Mouse (Mus musculus): Measurements from ENCODE around the gene Fgf22. TPM values are rescaled to one million over a fixed set of nuclear protein-coding genes. Genes with fewer than 3 reads are reported as not detected.

Gene Fgf22
- polyA plus RNA-seq, 1 experiment from 2014 or later: 3.1 TPM

DNA sequence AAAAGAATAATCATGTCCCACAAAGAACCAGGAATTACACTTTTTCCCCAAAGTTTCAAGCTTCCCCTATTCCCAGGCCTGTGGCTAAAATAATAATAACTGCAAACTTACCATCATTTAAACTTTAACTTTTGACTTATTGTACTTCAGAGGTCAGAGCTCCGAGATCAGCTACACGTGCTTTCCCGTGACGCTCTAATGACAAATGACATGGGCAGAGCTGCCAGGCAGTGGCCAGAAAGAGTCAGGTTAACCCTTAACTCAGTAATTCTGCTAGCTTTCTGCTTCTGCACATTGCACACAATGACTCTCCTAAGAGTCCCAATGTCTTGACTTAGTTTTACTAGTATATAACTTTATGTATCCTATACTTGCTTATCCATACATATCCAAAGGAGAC is 14.5 kb downstream of the Fgf22 start:
- Histone ChIP-seq H3K4me3 (ENCODE audit: low read length) (no peak overlapping the region), H3K27me3 (replicated peaks; ENCODE audit: control insufficient read depth, insufficient read depth, low read length) (no peaks in the 10 kb centered on the region), H3K4me1 (ENCODE audit: control insufficient read depth, insufficient read depth, low read depth, low read length) (peaks cover 29% of the 10 kb centered on the region), H3K27ac (ENCODE audit: low read depth, low read length) (no peak overlapping the region), H3K36me3 (ENCODE audit: control insufficient read depth, insufficient read depth, low read length) (no peaks in the 10 kb centered on the region), H3K9ac (ENCODE audit: low read depth, low read length) (no peak overlapping the region), H3K9me3 (ENCODE audit: control insufficient read depth, low read length) (no peaks in the 10 kb centered on the region), H3K4me2 (ENCODE audit: low read length) (no peak overlapping the region)
- 48% methylated on average over 4 of the region's 4 CpGs for WGBS
- ATAC-seq: no peak

DNA sequence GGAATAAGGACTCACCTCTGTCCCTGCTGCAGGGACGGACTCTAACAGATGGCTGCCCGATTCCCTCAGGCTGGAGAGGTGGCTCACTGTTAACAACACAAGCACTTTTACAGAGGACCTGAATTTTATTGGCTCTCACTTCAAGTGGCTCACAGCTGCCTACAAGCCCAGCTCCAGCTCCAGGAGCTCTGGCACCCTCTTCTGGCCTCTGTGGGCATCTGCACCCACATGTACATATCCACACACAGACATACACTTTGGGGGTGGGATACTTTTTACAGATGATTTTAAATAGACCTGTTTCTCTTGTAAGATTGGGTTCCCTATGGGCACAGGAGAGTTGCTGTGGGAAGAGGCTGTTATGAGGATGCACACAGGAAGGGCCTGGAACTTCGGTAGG is 17.4 kb downstream of the Fgf22 start:
- H3K9me3 ChIP-seq (ENCODE audit: control insufficient read depth, low read length): no peaks in the 10 kb centered on the region
- no peak for ATAC-seq
- H3K36me3 ChIP-seq (ENCODE audit: control insufficient read depth, insufficient read depth, low read length): no peaks in the 10 kb centered on the region
- no peak overlapping the region for H3K4me3 ChIP-seq (ENCODE audit: low read length)
- H3K9ac ChIP-seq (ENCODE audit: low read depth, low read length): no peak overlapping the region
- H3K4me1 ChIP-seq (ENCODE audit: control insufficient read depth, insufficient read depth, low read depth, low read length): peaks cover 14% of the 10 kb centered on the region
- no peak overlapping the region for H3K27ac ChIP-seq (ENCODE audit: low read depth, low read length)
- WGBS: 97% methylated on average over 3 of the region's 3 CpGs
- no peak overlapping the region for H3K4me2 ChIP-seq (ENCODE audit: low read length)
- H3K27me3 ChIP-seq (replicated peaks; ENCODE audit: control insufficient read depth, insufficient read depth, low read length): peaks cover 12% of the 10 kb centered on the region

DNA sequence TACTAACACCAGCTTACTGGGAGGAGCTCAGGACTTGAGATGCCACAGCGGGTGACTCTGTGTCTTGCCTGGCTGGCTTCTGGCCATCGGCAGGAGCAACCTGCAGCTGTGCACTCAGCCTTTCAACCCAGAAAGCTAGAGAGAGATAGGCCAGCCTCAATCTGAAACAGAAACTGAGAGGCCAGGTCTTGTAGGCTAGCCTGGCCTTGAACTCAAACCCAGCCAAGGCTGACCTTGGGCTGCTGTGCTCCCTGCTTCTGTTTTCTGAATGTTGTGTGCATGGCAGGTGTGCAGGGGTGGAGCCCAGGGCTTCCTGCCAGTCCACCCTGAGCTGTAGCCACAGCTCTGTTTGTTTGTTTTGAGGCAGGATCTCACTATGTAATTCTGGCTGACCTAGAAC is 18.3 kb downstream of the Fgf22 start:
- Histone ChIP-seq H3K27me3 (replicated peaks; ENCODE audit: control insufficient read depth, insufficient read depth, low read length) (peaks cover 18% of the 10 kb centered on the region), H3K9me3 (ENCODE audit: control insufficient read depth, low read length) (no peaks in the 10 kb centered on the region), H3K9ac (ENCODE audit: low read depth, low read length) (no peak overlapping the region), H3K4me1 (ENCODE audit: control insufficient read depth, insufficient read depth, low read depth, low read length) (peaks cover 12% of the 10 kb centered on the region), H3K27ac (ENCODE audit: low read depth, low read length) (no peak overlapping the region), H3K4me3 (ENCODE audit: low read length) (no peak overlapping the region), H3K36me3 (ENCODE audit: control insufficient read depth, insufficient read depth, low read length) (no peaks in the 10 kb centered on the region), H3K4me2 (ENCODE audit: low read length) (no peak overlapping the region)
- no peak for ATAC-seq
- 82% methylated on average over 2 of the region's 2 CpGs for WGBS

DNA sequence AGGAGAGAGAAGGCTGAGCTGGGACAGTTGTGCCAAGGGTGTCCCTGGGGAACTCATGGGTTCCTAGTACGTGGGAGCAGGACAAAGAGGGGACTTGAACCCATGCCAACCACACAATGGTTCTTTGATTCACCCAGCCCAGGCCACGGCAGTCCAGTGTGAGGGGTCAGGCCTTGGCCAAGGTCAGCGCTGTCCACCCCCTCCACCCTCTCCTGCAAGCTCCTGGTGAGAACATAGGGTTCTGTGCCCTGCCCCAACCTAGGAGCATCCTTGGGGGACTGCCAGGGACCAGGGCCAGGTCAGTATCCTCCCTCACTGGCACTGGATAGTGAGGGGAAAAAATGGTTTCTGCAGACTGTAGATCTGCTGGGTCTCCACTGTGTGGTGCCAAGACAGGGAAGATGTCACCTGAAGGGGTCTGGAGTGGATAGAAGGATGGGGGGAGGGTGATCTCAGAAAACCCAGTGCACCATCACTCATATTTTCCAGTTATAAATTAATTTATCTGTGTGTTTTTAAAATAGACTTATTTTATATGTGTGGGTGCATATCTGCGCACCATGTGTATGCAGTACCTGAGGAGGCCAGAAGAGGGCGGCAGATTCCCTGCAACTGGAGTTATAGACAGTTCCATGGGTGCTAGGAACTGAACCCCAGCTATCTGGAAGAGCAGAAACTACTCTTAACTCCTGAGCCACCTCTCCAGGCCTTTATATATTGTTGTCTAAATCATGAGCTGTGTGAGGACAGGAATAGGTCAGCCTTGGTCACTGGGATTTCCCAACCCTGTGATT is 19.8 kb downstream of the Fgf22 start:
- H3K9me3 ChIP-seq (ENCODE audit: control insufficient read depth, low read length): no peaks in the 10 kb centered on the region
- 56% methylated on average over 5 of the region's 5 CpGs for WGBS
- peaks cover 21% of the 10 kb centered on the region for H3K27me3 ChIP-seq (replicated peaks; ENCODE audit: control insufficient read depth, insufficient read depth, low read length)
- no peaks in the 10 kb centered on the region for H3K36me3 ChIP-seq (ENCODE audit: control insufficient read depth, insufficient read depth, low read length)
- H3K9ac ChIP-seq (ENCODE audit: low read depth, low read length): no peak overlapping the region
- peaks cover 8% of the 10 kb centered on the region for H3K4me1 ChIP-seq (ENCODE audit: control insufficient read depth, insufficient read depth, low read depth, low read length)
- H3K4me2 ChIP-seq (ENCODE audit: low read length): no peak overlapping the region
- no peak overlapping the region for H3K4me3 ChIP-seq (ENCODE audit: low read length)
- no peak for ATAC-seq
- no peak overlapping the region for H3K27ac ChIP-seq (ENCODE audit: low read depth, low read length)

DNA sequence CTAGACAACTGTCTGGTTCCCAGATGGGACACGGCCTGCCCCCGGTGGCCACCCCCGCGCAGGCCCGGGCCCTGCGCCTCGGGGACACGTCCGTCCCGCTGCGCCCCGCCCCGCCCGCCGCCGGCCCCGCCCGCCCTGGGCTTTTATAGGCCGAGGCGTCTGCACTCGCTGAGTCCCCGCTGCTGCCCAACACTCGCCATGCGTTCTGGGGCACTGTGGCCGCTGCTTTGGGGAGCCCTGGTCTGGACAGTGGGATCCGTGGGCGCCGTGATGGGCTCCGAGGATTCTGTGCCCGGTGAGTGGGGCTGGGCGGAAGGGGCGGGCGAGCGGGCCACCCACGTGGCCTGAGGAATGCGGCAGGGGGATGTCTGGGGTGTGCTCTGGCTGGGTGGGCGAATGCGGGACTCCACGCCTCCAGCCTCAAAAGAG is 22.2 kb downstream of the Fgf22 start, which contains the start of gene Fstl3:
Gene Fstl3 (plus strand): TSS at position 170 of the 429 bp plus-strand sequence.
- Histone ChIP-seq H3K9ac (ENCODE audit: low read depth, low read length) (peak within 1 kb of the TSS; percentile 49; the same call in 1 of the 2 replicates), H3K4me1 (ENCODE audit: control insufficient read depth, insufficient read depth, low read depth, low read length) (peaks cover 8% of the 10 kb centered on the region), H3K27me3 (replicated peaks; ENCODE audit: control insufficient read depth, insufficient read depth, low read length) (peaks cover 21% of the 10 kb centered on the region), H3K9me3 (ENCODE audit: control insufficient read depth, low read length) (no peaks in the 10 kb centered on the region), H3K4me3 (ENCODE audit: low read length) (peak within 1 kb of the TSS; percentile 22), H3K4me2 (ENCODE audit: low read length) (peak within 1 kb of the TSS; percentile 47), H3K36me3 (ENCODE audit: control insufficient read depth, insufficient read depth, low read length) (no peaks in the 10 kb centered on the region), H3K27ac (ENCODE audit: low read depth, low read length) (no peak within 1 kb of the TSS)
- 2% methylated on average over 29 of the region's 39 CpGs for WGBS
- ATAC-seq: no peak

DNA sequence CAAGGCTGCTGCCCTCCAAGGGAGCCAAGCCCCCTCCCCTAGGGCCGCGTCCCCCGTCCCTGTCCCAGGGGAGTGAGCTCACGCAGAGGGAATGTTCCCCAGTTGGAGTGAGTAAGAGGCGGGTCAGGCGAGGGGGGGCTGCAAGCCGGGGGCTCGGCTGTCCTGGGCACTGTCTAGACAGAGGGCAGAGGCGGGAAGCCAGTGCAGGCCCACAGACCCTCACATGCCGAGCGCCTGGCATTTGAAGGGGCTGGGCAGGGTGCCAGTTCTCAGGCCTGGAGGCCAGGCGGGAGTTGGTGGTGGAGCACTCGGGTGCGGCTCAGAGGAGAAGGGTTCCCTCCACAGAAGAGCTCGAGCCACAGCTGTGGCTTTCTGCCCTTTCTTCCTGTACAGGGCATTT is 23.1 kb downstream of the Fgf22 start:
- no peaks in the 10 kb centered on the region for H3K36me3 ChIP-seq (ENCODE audit: control insufficient read depth, insufficient read depth, low read length)
- peaks cover 21% of the 10 kb centered on the region for H3K27me3 ChIP-seq (replicated peaks; ENCODE audit: control insufficient read depth, insufficient read depth, low read length)
- H3K9ac ChIP-seq (ENCODE audit: low read depth, low read length): no peak overlapping the region
- H3K4me3 ChIP-seq (ENCODE audit: low read length): no peak overlapping the region
- ATAC-seq: no peak
- 8% methylated on average over 15 of the region's 15 CpGs for WGBS
- no peak overlapping the region for H3K27ac ChIP-seq (ENCODE audit: low read depth, low read length)
- peaks cover 8% of the 10 kb centered on the region for H3K4me1 ChIP-seq (ENCODE audit: control insufficient read depth, insufficient read depth, low read depth, low read length)
- H3K9me3 ChIP-seq (ENCODE audit: control insufficient read depth, low read length): no peaks in the 10 kb centered on the region
- peak overlapping the region; percentile 10; the same call in 1 of the 2 replicates for H3K4me2 ChIP-seq (ENCODE audit: low read length)

DNA sequence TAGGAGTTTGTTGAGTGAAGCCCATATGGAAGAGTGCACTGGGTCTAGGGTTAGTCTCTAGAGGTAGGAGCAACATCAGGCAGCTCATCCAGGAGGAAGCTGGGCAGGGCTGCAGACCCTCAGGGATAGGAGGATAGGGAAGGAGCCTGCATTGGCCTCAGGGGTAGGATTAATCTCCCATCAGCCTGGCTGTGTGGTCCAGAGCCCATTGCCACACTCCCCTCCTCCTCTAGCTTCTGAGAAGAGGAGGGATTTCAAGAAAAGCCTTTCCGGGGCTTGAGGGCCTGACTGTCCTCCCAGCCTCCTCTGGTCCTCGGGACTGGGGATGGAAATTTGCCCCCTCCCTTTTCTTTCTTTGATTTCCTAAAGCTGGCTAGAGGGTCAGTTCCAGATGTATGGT is 24.3 kb downstream of the Fgf22 start:
- ATAC-seq: no peak
- H3K9me3 ChIP-seq (ENCODE audit: control insufficient read depth, low read length): no peaks in the 10 kb centered on the region
- H3K27ac ChIP-seq (ENCODE audit: low read depth, low read length): no peak overlapping the region
- H3K36me3 ChIP-seq (ENCODE audit: control insufficient read depth, insufficient read depth, low read length): no peaks in the 10 kb centered on the region
- H3K4me3 ChIP-seq (ENCODE audit: low read length): no peak overlapping the region
- H3K4me2 ChIP-seq (ENCODE audit: low read length): no peak overlapping the region
- H3K27me3 ChIP-seq (replicated peaks; ENCODE audit: control insufficient read depth, insufficient read depth, low read length): peaks cover 21% of the 10 kb centered on the region
- 17% methylated on average over 2 of the region's 2 CpGs for WGBS
- H3K4me1 ChIP-seq (ENCODE audit: control insufficient read depth, insufficient read depth, low read depth, low read length): peaks cover 8% of the 10 kb centered on the region
- no peak overlapping the region for H3K9ac ChIP-seq (ENCODE audit: low read depth, low read length)

DNA sequence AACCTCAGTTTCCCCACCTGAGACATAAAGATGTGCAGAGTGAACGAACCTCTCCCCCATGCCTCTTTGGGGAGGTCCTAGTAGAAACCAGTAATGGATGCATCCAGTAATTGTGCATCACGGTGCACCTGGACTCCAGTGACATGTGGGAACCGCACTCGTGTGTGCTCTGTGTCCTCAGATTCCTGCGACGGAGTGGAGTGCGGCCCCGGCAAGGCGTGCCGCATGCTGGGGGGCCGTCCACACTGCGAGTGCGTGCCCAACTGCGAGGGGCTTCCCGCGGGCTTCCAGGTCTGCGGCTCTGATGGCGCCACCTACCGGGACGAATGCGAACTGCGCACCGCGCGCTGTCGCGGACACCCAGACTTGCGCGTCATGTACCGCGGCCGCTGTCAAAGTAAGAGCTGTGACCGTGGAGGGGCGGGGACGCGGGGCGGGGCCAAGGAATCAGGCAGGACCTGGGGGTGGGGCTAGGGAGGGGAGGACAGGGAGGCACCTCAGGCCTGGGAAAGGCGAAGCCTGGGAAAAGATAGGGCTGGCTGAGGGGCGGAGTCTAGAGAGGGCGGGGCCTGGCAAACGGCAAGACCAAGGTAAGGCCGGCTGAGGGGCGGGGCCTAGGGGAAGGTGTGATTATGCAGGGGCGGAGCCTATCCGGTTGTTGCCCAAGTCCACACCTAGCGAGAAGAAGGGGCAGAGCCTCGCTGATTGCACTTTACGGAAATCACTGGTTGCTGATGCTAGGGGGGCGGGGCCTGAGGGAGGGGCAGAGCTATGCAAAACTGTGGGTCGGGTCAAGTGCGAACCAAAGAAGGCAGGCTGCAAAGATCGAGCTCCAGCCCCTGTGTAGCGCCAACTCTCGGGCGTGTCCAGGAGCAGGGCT is 25.1 kb downstream of the Fgf22 start:
- WGBS: 1% methylated on average over 55 of the region's 55 CpGs
- no peak overlapping the region for H3K27ac ChIP-seq (ENCODE audit: low read depth, low read length)
- H3K27me3 ChIP-seq (replicated peaks; ENCODE audit: control insufficient read depth, insufficient read depth, low read length): peaks cover 21% of the 10 kb centered on the region
- H3K4me3 ChIP-seq (ENCODE audit: low read length): peak overlapping the region; percentile 48
- peak; percentile 93 for ATAC-seq
- H3K9ac ChIP-seq (ENCODE audit: low read depth, low read length): peak overlapping the region; percentile 47
- H3K4me2 ChIP-seq (ENCODE audit: low read length): peak overlapping the region; percentile 78
- peaks cover 8% of the 10 kb centered on the region for H3K4me1 ChIP-seq (ENCODE audit: control insufficient read depth, insufficient read depth, low read depth, low read length)
- H3K36me3 ChIP-seq (ENCODE audit: control insufficient read depth, insufficient read depth, low read length): no peaks in the 10 kb centered on the region
- H3K9me3 ChIP-seq (ENCODE audit: control insufficient read depth, low read length): no peaks in the 10 kb centered on the region

DNA sequence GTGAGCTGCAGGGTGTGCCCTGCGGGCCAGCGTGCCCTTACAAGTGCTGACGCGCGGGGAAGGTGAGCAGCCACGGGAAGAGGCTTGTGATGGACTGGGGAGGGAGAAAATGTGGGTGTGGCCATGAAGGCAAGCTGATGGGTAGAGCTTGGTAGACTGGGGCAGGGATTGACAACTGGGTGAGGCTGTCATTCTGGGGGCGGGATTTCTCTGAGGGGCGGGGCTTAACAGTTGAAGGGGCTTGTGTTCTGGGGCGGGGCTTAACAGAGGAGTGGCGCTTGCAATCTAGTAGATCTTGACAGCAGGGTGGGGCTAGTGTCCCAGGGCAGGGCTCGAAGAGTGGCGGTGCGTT is 25.8 kb downstream of the Fgf22 start:
- under 1% methylated on average over 13 of the region's 13 CpGs for WGBS
- H3K4me2 ChIP-seq (ENCODE audit: low read length): peak overlapping the region; percentile 78

More for the DNA sequence above, 25.8 kb downstream of the Fgf22 start:
- peak; percentile 68 for ATAC-seq
- Histone ChIP-seq H3K27me3 (replicated peaks; ENCODE audit: control insufficient read depth, insufficient read depth, low read length) (peaks cover 21% of the 10 kb centered on the region), H3K9me3 (ENCODE audit: control insufficient read depth, low read length) (no peaks in the 10 kb centered on the region), H3K4me3 (ENCODE audit: low read length) (peak overlapping the region; percentile 48), H3K4me1 (ENCODE audit: control insufficient read depth, insufficient read depth, low read depth, low read length) (peaks cover 8% of the 10 kb centered on the region), H3K36me3 (ENCODE audit: control insufficient read depth, insufficient read depth, low read length) (no peaks in the 10 kb centered on the region), H3K27ac (ENCODE audit: low read depth, low read length) (no peak overlapping the region), H3K9ac (ENCODE audit: low read depth, low read length) (peak overlapping the region; percentile 48)
